Mouse (Mus musculus) testis, adult 2 months (tissue): Measurements from ENCODE around the gene Lmntd1. TPM values are rescaled to one million over a fixed set of nuclear protein-coding genes. Genes with fewer than 3 reads are reported as not detected.

Experiments used
- H3K27ac ChIP-seq: fragments of 200-500 bp; 2 replicates; pipeline ENCODE4 v1.5.1; 2012; ENCODE audit warnings: low read depth, low read length; ENCODE audit not compliant: control insufficient read depth, insufficient read depth
- H3K27me3 ChIP-seq: fragments of 200-500 bp; 2 replicates; pipeline ENCODE4 v1.6.1; 2012; ENCODE audit warnings: mild to moderate bottlenecking, low read length, moderate library complexity; ENCODE audit not compliant: control insufficient read depth, insufficient read depth
- H3K36me3 ChIP-seq: fragments of 200-500 bp; 2 replicates; pipeline ENCODE4 v1.6.1; 2012; ENCODE audit warnings: mild to moderate bottlenecking, low read length; ENCODE audit not compliant: control insufficient read depth, insufficient read depth
- H3K4me1 ChIP-seq: fragments of 200-500 bp; 2 replicates; pipeline ENCODE4 v1.6.1; 2012; ENCODE audit warnings: low read length; ENCODE audit not compliant: control insufficient read depth, insufficient read depth
- H3K4me3 ChIP-seq: fragments of 200-500 bp; 2 replicates; pipeline ENCODE4 v1.5.1; 2012; ENCODE audit warnings: low read depth, mild to moderate bottlenecking, low read length, moderate library complexity, mixed read lengths; ENCODE audit not compliant: control insufficient read depth
- CTCF ChIP-seq: fragments of 200-500 bp; IDR thresholded peaks from 2 replicates; pipeline ENCODE4 v1.5.1; 2012; ENCODE audit warnings: low read depth, mild to moderate bottlenecking, inconsistent platforms, low read length, moderate library complexity; ENCODE audit not compliant: control insufficient read depth, insufficient read depth, insufficient replicate concordance
- POLR2A ChIP-seq: fragments of 200-500 bp; IDR thresholded peaks from 2 replicates; pipeline ENCODE4 v1.6.1; 2012; ENCODE audit warnings: low read depth, mild to moderate bottlenecking, inconsistent platforms, low read length, moderate library complexity; ENCODE audit not compliant: control insufficient read depth
- polyA plus RNA-seq: library from polyadenylated mRNA; depleted of rRNA; stranded (reverse); fragments of >200 nt; gene quantifications from 2 replicates; pipeline ENCODE4 v1.2.3, GENCODE M21; 2012

Gene Lmntd1
- polyA plus RNA-seq, 1 experiment, result 37.9 TPM

DNA sequence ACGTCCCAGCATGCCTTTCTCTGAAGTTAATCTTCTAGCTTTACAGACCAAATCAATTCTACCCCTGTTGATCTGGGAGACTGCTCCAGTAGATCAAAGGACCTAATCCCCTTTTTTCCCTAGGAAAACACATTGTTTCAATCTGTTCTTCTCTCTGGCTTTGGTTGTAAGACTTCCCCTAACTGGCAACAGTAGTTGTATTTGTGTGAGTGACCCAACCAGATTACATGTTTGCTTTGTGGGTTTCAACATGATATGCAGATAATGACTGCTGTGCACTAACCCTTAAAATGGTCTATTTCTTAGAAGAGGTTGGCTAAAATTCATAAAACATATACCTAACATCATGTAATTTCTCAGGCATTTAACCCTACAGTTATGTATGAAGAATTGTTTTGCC, 22.5 kb downstream of the Lmntd1 start:
- H3K27me3 ChIP-seq, result no peaks in the 10 kb centered on the region
- no peak overlapping the region for H3K27ac ChIP-seq
- H3K4me1 ChIP-seq, result no peaks in the 10 kb centered on the region
- H3K4me3 ChIP-seq, result no peak overlapping the region
- H3K36me3 ChIP-seq, result no peaks in the 10 kb centered on the region
- no peak for TF ChIP-seq POLR2A
- no peak for TF ChIP-seq CTCF

DNA sequence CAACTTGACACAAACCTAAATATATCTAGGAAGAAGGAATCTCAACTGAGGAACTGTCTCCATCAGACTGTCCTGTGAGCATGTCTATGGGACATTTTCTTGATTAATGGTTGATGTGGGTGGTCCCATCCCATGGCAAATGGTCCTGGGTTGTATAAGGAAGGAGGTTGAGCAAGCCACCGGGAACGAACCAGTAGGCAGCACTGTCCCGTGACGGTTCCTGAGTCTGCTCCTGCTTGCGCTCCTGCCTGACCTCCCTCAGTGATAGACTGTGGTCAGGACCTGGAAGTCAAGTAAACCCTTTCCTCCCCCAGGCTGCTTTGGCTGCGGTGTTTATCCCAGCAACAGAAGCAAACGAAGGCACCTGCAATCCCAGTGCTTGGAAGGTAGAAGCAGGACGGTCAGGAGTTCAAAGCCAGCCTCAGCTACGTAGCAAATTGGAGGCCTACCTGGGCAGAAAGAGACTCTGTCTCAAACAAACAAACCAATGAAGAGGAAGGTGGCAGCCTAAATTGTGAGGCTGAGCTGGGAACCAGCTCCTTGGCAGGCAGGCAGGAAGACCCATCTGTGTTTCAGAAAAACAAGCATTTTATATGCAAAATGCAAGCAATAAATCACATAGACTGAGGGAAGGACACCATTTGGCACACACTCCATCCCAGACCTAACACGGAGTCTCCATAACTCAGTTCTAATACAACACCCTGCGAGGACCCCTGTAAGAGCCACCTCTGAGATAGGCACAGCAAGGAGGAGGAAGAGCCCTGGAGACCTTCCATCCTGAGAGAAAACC, 23.4 kb downstream of the Lmntd1 start:
- no peaks in the 10 kb centered on the region for H3K4me1 ChIP-seq
- no peak overlapping the region for H3K27ac ChIP-seq
- no peak overlapping the region for H3K4me3 ChIP-seq
- no peak for TF ChIP-seq POLR2A
- no peak for TF ChIP-seq CTCF
- no peaks in the 10 kb centered on the region for H3K36me3 ChIP-seq
- no peaks in the 10 kb centered on the region for H3K27me3 ChIP-seq

DNA sequence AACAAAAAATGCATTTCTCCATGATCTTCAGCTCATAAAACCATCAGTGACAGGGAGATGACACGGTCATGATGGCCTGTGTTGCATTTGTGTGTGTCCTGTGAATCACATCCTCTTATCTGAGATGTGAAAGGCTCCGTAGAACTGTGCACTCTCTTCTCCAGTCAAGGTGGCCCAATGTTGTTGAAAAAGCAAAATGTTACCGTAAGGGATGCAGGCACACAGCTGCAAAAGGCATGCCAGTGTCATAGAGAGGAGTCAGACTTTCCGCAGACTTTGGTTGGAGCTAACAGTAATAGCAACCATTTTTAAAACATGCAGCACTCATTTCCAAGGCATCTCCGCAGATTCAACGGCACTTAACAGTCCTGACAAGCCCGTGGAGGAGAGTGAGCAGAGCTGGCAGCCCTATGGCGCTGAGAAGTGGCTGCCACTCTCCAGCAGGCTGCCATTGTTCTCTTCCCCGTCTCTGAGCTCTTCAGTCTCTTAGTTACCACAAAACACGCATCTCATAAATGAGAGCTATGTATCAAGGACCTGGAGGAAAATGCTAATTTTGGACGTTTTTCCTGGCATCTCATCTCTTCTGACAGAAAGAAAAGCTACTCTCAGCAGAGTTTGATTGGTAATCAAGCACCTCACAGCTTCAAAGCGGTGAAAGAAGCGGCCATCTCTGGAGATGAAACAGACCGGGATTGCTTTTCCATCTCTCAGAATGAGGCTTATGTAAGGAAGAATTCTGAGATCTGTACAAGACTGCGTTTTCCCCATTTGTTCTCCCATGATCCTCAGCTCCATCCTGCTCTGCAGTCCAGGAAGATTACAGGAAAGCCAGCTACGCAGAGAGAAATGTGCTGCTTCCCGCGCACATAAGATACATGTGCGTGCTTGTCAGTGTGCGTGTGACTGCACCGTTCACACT, 28.8 kb downstream of the Lmntd1 start:
- no peaks in the 10 kb centered on the region for H3K36me3 ChIP-seq
- no peaks in the 10 kb centered on the region for H3K27me3 ChIP-seq
- no peak for TF ChIP-seq CTCF
- TF ChIP-seq POLR2A, result no peak
- H3K27ac ChIP-seq, result no peak overlapping the region
- H3K4me1 ChIP-seq, result no peaks in the 10 kb centered on the region
- H3K4me3 ChIP-seq, result no peak overlapping the region

DNA sequence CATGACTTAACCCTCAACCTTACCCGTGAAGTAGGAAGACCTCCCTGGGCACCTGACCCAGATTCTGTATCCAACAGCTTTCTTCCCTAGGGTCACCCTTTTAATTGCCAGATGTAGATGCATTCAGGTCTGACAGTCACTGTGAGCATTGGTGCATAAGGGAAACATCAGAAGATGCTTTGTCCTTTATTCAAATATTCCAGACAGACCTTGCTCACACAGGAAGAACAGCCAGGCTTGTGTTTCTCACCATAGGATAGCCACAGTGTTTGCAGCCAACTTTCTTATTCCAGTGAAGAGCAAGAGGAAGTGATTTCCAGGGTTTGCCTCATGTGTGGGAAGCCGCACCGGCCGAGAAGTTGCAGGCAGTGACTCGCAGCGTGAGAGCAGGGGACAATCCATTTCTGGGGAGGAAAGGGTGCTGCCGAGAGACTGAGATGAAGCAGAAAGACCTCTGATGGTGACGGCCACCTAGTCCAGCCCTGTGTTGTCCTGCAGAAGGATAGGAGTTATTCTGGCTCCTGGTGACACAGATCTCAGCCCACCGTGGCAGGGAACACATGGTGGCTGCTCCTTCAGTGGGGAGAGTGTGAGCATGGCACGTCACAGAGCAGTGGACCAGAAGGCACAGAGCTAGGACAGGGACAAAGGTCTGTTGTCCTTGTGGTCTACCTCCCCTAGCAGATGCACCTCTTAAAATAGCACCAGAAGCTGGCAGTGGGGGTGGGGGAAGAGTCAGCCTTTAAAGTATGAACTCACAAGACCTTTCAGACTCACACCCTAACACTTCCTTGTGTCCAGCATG, 32.6 kb downstream of the Lmntd1 start:
- Histone ChIP-seq H3K4me3 (no peak overlapping the region), H3K36me3 (no peaks in the 10 kb centered on the region), H3K4me1 (no peaks in the 10 kb centered on the region; the same call in 1 of the 2 replicates), H3K27me3 (no peaks in the 10 kb centered on the region), H3K27ac (no peak overlapping the region)
- no peak for TF ChIP-seq CTCF
- TF ChIP-seq POLR2A, result no peak

DNA sequence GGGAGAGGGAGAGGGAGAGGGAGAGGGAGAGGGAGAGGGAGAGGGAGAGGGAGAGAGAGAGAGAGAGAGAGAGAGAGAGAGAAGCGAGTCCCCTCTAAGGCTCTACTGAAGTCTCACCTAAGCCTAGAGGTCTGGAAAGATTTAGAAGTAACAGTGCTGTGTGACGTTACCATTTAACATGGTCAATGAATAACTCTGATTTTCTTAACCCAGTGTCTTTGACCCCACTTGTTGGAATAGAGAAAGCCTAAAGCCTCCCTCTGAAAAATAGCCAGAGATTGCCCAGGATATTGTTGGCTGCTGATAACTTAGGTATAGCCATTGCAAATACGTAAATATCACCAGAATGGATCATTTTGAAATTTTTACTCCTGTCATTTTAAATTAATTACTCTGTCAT, 34.4 kb downstream of the Lmntd1 start:
- H3K36me3 ChIP-seq, result no peaks in the 10 kb centered on the region

DNA sequence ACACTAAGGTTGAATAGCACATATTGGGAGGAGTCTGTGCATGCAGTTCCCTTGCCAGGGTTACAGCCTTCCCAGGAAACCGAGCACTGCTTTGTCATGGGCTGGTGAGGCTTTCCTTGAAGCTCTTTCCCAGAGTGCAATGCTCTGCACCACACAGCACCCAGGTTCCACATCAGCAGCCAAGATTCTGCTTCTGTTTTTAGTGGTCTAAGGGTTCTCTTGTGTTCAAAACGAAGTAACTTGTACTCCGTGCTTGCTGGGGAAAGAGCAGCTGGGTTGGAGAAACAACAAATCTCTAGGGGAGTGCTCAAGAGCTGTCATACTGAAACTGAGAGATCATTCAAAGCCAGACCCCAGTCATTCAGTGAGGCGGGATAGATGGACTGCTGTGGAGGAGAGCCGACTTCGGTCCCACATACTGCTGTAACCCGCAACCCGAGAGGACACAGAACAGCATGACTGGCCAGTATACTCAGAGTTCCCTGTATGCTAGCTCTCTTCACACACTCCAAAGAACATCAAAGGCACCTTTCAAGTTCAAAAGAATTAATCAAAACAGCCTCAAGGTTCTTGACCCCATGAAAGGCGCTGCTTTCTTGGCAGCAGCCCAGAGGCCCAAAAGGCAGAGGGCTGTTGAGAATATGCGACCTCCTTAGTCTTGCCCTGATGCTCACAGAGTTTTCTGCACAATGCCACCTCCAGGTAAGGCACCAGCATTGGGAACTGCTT, 35.5 kb downstream of the Lmntd1 start:
- H3K4me1 ChIP-seq, result no peaks in the 10 kb centered on the region; the same call in 1 of the 2 replicates
- no peak overlapping the region for H3K4me3 ChIP-seq
- no peaks in the 10 kb centered on the region for H3K27me3 ChIP-seq
- H3K36me3 ChIP-seq, result no peaks in the 10 kb centered on the region
- no peak overlapping the region for H3K27ac ChIP-seq
- TF ChIP-seq POLR2A, result no peak
- TF ChIP-seq CTCF, result no peak

More for the DNA sequence above, 34.4 kb downstream of the Lmntd1 start:
- no peaks in the 10 kb centered on the region for H3K27me3 ChIP-seq
- H3K4me3 ChIP-seq, result no peak overlapping the region
- no peak for TF ChIP-seq POLR2A
- TF ChIP-seq CTCF, result no peak
- no peak overlapping the region for H3K27ac ChIP-seq
- H3K4me1 ChIP-seq, result no peaks in the 10 kb centered on the region; the same call in 1 of the 2 replicates
